Mouse (Mus musculus): ENCODE measurements around the gene Fancg. TPM values are rescaled to one million over a fixed set of nuclear protein-coding genes. Genes with fewer than 3 reads are reported as not detected.

The Fancg gene
- total and polyA plus RNA-seq, 3 experiments: 13.2 to 18.7 (median 13.7) TPM

DNA sequence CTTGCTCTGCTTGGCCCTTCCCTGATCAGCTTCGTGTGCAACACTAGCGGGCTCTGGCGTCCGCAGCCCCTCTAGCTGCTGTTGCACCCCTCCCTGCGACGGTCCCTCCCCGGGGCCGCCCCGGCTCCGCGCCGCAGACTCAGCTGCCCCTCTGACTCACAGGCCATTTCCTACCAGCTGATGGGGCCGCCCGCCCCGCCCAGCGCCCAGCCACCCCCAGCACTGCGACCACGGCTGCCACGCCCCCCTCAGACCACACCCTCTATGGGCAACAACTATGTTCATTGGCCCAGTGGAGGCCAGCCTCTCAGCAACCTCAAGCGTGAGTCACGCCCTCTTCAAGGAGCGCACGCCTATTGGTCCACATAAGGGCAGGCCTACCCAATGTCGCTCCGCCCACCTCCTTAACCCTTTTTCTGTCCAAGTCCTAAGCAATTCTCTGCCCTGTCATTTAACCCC lies 29.8 kb upstream of the Fancg start (continued):
- no peak for TF ChIP-seq JUND (conservative IDR thresholded peaks at IDR 0.05; ENCODE audit: low read depth, low read length)
- TF ChIP-seq TBP (conservative IDR thresholded peaks at IDR 0.05; ENCODE audit: low read depth, low read length): peak; percentile 74
- TF ChIP-seq MEF2A (IDR thresholded peaks at IDR 0.05; ENCODE audit: borderline replicate concordance, low read depth, low read length): no peak; the same call in 1 of the 2 replicates
- 0 out of 2 replicates have a peak, but pooled peaks have one; percentile 14 for TF ChIP-seq CHD2 (IDR thresholded peaks at IDR 0.05; ENCODE audit: low read length)
- 0 out of 2 replicates have a peak, but pooled peaks have one; percentile 34 for TF ChIP-seq NELFE (IDR thresholded peaks at IDR 0.05; ENCODE audit: low read depth, low read length)
- peak; percentile 67 for TF ChIP-seq ELF1 (IDR thresholded peaks at IDR 0.05; ENCODE audit: low read depth, low read length)
- no peak for TF ChIP-seq PAX5 (IDR thresholded peaks at IDR 0.05; ENCODE audit: low read length)
- TF ChIP-seq ZKSCAN1 (IDR thresholded peaks at IDR 0.05; ENCODE audit: borderline replicate concordance, low read depth, low read length): no peak
- TF ChIP-seq MAX (IDR thresholded peaks at IDR 0.05; ENCODE audit: low read length): peak; percentile 42; the same call in 1 of the 2 replicates
- no peak for TF ChIP-seq JUN (IDR thresholded peaks at IDR 0.05; ENCODE audit: insufficient read depth, low read depth, low read length)
- no peak for TF ChIP-seq GABPA (IDR thresholded peaks at IDR 0.05; ENCODE audit: insufficient replicate concordance, low read depth, low read length)
- no peak for TF ChIP-seq CHD1 (IDR thresholded peaks at IDR 0.05; ENCODE audit: low read depth, low read length)
- TF ChIP-seq USF1 (IDR thresholded peaks at IDR 0.05; ENCODE audit: low read depth, low read length): 0 out of 2 replicates have a peak, but pooled peaks have one; percentile 7

DNA sequence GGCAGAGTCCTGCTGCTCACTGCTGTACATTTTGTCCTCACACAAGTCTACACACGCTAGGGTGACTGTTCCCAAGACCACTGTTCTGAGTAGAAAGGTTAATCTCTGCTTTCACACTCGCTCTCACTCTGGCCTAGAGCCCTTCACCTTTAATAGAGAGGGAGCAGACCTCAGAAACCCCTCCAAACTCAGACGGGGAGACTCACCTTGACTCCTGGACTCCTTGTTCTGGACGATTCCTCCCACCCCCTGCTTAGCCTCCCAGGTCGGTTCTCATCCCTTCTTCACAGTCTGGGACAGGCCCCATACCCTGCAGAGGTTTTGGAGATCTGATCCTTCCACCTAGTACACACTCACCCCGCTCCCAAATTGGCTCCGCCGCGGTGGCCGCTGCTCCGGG lies 29.3 kb upstream of the Fancg start:
- H3K4me3 ChIP-seq (replicated peaks in 1 of 3; ENCODE audit: low read depth in 2 of 3, low read length in 2 of 3, poor library complexity in 1 of 3): peak overlapping the region; percentile 49 to 84 (median 58)
- TF ChIP-seq CTCF (conservative IDR thresholded peaks at IDR 0.05 in 1 of 2, IDR thresholded peaks at IDR 0.05 in 1 of 2; ENCODE audit: low read depth in 2 of 2, low read length in 2 of 2) (no peak), ZNF384 (IDR thresholded peaks at IDR 0.05; ENCODE audit: low read depth, low read length) (no peak), ZMIZ1 (IDR thresholded peaks at IDR 0.05; ENCODE audit: low read depth, low read length) (no peak), NRF1 (IDR thresholded peaks at IDR 0.05; ENCODE audit: low read depth, low read length) (no peak), TBP (conservative IDR thresholded peaks at IDR 0.05; ENCODE audit: low read depth, low read length) (no peak), MXI1 (IDR thresholded peaks at IDR 0.05; ENCODE audit: low read depth, low read length) (no peak), MAZ (IDR thresholded peaks at IDR 0.05; ENCODE audit: low read depth, low read length) (no peak), EP300 (IDR thresholded peaks at IDR 0.05; ENCODE audit: low read length) (no peak), MAFK (IDR thresholded peaks at IDR 0.05; ENCODE audit: insufficient replicate concordance, low read length) (no peak), PAX5 (IDR thresholded peaks at IDR 0.05; ENCODE audit: low read length) (no peak), POLR2AphosphoS2 (IDR thresholded peaks at IDR 0.05; ENCODE audit: low read depth, low read length) (no peak), ETS1 (conservative IDR thresholded peaks at IDR 0.05; ENCODE audit: low read depth, low read length) (no peak), USF2 (conservative IDR thresholded peaks at IDR 0.05; ENCODE audit: low read depth, low read length) (no peak), ELF1 (IDR thresholded peaks at IDR 0.05; ENCODE audit: low read depth, low read length) (no peak), JUND (conservative IDR thresholded peaks at IDR 0.05; ENCODE audit: low read depth, low read length) (no peak)
- dilution Hi-C loops (cut with MboI; ENCODE audit: extremely low pct_ligation_motif_present, extremely low pct_unique_long_range_greater_than_20kb, low sequenced_read_pairs): no loop called here
- H3K27ac ChIP-seq (ENCODE audit: insufficient read depth, low read depth): no peak overlapping the region
- peaks cover 0 to 22% of the 10 kb centered on the region in 2 experiments for H3K36me3 ChIP-seq (replicated peaks in 1 of 2; ENCODE audit: control insufficient read depth in 1 of 2, insufficient read depth in 1 of 2, low read length in 1 of 2)
- H3K9me3 ChIP-seq (replicated peaks; ENCODE audit: low read length): no peaks in the 10 kb centered on the region
- in situ Hi-C loops (cut with MboI; ENCODE audit: low pct_ligation_motif_present, low pct_unique_long_range_greater_than_20kb, low sequenced_read_pairs): no loop called here
- DNase-seq (ENCODE audit: extremely low read depth): no peak
- peaks cover 18 to 74% of the 10 kb centered on the region in 2 experiments for H3K4me1 ChIP-seq (ENCODE audit: control insufficient read depth in 1 of 2, insufficient read depth in 2 of 2)
- peak overlapping the region; percentile 69 for H3K9ac ChIP-seq (ENCODE audit: insufficient read depth, low read depth)
- H3K27me3 ChIP-seq (replicated peaks): no peaks in the 10 kb centered on the region
- H3K79me2 ChIP-seq (replicated peaks; ENCODE audit: control insufficient read depth, extremely low read depth, insufficient read depth, poor library complexity, severe bottlenecking): no peaks in the 10 kb centered on the region
- peak overlapping the region; percentile 66 for H3K4me2 ChIP-seq (ENCODE audit: insufficient read depth, low read depth, poor library complexity, severe bottlenecking)
